Mouse (Mus musculus) olfactory bulb, adult 2 months (tissue): ENCODE measurements at regions not wholly inside any gene's neighbourhood (a gene's known extent, or its start where the extent isn't known, plus 50 kb on each side); places are given as distances from the start of the nearest gene placed in this dataset.

Source experiments
- H3K27ac ChIP-seq: fragments of 200-500 bp; 2 replicates; pipeline ENCODE4 v1.5.1; 2012; ENCODE audit warnings: low read depth, low read length; ENCODE audit not compliant: insufficient read depth
- H3K4me1 ChIP-seq: fragments of 200-500 bp; 2 replicates; pipeline ENCODE4 v1.6.1; 2012; ENCODE audit warnings: low read length; ENCODE audit not compliant: control insufficient read depth, insufficient read depth
- H3K4me3 ChIP-seq: fragments of 200-500 bp; 2 replicates; pipeline ENCODE4 v1.5.1; 2012; ENCODE audit warnings: mild to moderate bottlenecking, low read depth, low read length, moderate library complexity; ENCODE audit not compliant: insufficient read depth
- CTCF ChIP-seq: fragments of 200-500 bp; IDR thresholded peaks from 2 replicates; pipeline ENCODE4 v1.5.1; 2012; ENCODE audit warnings: low read depth, mild to moderate bottlenecking, low read length, moderate library complexity; ENCODE audit not compliant: insufficient read depth
- POLR2A ChIP-seq: fragments of 200-500 bp; IDR thresholded peaks from 2 replicates; pipeline ENCODE4 v1.6.1; 2012; ENCODE audit warnings: mild to moderate bottlenecking, low read depth, low read length, moderate library complexity; ENCODE audit not compliant: insufficient read depth
- WGBS: fragments of 180-500 bp; shearing (Covaris S2); methylation state at CpG from one replicate; pipeline ENCODE4 v1.1.7; 2018; 5-methylcytosine and 5-hydroxymethylcytosine counted together

DNA sequence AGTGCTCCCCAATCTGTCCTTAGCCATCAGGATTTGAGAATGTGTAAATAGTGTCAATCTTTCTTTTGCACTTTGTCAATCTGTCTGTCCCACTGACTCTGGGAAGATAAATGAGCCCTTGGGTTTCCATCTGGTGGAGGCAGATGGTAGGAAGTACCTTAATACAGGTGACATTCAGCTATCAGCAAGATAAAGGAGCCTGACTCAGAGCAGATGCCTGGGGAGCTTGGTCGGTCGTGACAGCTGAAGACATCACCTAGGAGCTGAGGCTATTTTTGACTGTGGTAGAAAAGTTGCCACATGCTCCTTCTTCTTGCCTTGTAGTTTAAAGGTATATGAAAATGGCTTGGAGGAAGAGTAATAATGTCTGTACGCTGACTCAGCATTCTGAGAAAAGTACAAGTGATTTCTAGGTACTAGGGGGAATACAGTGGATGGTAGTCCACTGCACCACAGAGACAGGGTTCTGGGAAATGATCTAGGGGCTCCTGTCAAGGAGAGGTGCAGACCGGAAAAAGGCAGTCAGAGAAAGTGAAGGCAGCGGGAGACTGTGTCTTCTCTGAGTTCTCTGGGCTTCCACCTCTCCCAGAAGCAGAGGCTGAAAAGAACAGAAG is 80.0 kb downstream of the Gm10260 start:
- H3K27ac ChIP-seq, result no peak overlapping the region
- H3K4me3 ChIP-seq, result no peak overlapping the region
- no peaks in the 10 kb centered on the region for H3K4me1 ChIP-seq
- TF ChIP-seq CTCF (no peak), POLR2A (no peak)
- 90% methylated on average over 5 of the region's 5 CpGs for WGBS

DNA sequence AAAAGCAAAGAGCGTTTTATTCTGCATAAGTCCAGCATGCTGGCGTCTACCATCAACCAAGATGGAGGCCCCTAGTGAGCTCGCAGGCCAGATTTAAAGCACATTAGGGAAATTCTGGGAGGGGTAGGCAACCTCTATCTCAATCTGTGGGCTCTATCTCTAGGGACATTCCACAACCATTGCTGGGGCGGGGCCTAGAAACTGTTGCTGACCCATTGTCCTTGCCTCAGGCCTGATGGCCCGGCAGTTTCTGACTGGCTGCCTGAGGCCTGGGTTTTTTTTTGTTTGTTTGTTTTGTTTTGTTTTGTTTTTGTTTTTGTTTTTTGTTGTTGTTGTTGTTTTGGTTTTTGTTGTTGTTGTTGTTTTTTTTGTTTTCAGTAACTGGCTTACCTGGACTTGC is 81.4 kb downstream of the Gm10260 start:
- TF ChIP-seq CTCF (no peak), POLR2A (no peak)
- Histone ChIP-seq H3K4me3 (no peak overlapping the region), H3K4me1 (no peaks in the 10 kb centered on the region), H3K27ac (no peak overlapping the region)
- 98% methylated on average over 5 of the region's 5 CpGs for WGBS

DNA sequence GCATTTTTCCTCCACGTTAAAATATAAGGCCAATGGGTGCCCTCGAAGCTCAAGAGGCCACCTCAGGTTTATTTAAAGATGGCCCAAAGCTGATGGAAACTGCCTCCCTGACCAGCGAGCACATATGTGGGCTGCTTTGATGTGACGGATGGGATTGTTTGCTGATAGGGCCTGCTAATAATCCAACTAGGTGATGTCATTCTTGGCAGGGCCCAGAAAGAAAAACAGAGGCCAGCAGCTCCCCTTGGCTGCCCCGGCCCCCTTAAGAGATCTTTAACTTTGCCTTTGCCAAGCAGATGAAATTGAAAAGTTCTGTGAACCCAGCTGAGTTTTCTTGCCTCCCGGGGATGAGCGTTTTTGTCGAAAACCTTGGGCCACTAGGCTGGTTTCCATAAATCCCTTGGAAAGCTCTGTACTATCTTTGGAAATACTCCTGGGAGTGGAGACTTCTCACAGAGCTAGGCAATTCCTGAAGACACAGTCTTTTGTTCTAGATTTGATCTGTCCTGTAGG is 83.8 kb downstream of the Gm10260 start:
- Histone ChIP-seq H3K4me3 (no peak overlapping the region), H3K4me1 (0 out of 2 replicates have a peak, but pooled peaks cover 3% of the 10 kb centered on the region), H3K27ac (no peak overlapping the region)
- WGBS, result 59% methylated on average over 8 of the region's 8 CpGs
- TF ChIP-seq POLR2A (no peak), CTCF (no peak)

DNA sequence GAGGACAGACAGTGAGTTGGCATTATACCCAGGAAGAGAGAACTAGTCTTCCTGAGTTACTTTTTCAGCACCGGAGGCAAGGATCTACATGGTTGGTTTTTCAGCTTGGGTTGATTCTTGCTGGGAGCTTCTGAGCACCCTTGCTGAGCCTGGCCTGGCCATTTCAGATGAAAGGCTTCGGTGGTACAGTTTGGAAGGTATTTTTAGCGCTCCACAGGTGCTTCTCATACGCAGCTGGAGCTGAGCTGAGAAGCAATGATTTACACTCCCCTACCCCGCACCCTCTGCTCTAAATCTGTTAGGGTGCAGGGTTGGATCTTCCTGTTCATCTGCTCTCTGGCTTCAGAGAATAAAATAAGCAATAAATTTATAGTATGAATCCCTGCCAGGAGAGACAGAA is 87.3 kb downstream of the Gm10260 start:
- TF ChIP-seq POLR2A, result no peak
- no peak for TF ChIP-seq CTCF
- WGBS, result 80% methylated on average over 5 of the region's 5 CpGs
- Histone ChIP-seq H3K4me1 (0 out of 2 replicates have a peak, but pooled peaks cover 3% of the 10 kb centered on the region), H3K4me3 (no peak overlapping the region), H3K27ac (no peak overlapping the region)

DNA sequence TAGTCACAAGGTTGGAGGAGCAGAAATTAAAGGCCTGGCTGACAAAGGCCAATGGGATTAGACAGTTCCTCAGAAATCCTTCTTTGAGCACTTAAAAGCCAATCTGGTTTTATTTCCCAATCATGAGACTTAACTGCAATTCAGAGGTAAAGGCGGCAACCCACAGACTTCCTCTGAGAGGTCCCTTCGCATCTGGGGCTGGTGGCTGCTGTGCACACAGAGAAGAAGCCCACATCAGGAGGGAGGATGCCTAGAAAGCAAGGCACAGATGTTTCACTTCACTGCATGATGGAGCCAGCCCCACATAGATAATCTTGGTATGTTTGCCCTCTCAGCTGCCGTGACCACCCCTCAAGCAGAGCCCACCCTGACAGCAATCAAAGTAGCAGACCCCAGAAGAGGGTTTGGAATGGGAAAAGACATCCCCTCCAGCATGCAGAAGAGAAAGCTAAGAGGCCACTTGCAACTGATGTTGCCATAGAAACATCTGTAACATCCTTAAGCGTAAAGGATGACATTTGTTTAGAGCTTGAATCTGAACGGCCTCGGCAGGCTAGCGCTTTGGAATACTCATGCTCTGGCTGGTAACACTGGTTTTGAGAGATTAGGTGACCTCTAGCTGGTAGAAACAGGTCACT is 88.3 kb downstream of the Gm10260 start:
- 73% methylated on average over 7 of the region's 7 CpGs for WGBS
- no peak overlapping the region for H3K27ac ChIP-seq
- no peak for TF ChIP-seq CTCF
- TF ChIP-seq POLR2A, result no peak

DNA sequence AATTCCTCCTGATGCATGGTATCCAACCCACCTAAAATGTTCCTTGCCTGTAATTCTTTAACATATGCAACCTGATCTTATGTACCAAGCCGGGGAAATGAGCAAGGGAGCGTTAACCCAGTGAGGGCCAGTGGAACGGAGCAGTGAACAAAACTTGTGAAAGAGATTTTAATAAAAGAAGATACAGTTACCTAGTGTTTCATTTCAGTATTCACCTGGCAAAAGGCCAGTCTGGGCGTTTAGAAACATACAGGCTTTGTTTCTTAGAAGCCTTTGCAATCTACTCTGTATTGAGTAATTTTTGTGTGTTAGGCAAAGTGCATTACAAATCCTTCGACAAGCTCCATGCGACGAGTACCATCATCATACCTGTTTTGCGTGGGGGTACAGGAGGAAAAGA is 91.1 kb downstream of the Gm10260 start:
- WGBS, result 74% methylated on average over 8 of the region's 8 CpGs
- TF ChIP-seq POLR2A, result no peak
- no peak for TF ChIP-seq CTCF
- H3K27ac ChIP-seq, result no peak overlapping the region
- 0 out of 2 replicates have a peak, but pooled peaks cover 3% of the 10 kb centered on the region for H3K4me1 ChIP-seq
- no peak overlapping the region for H3K4me3 ChIP-seq

More for the DNA sequence above, 88.3 kb downstream of the Gm10260 start:
- H3K4me3 ChIP-seq, result no peak overlapping the region
- H3K4me1 ChIP-seq, result 0 out of 2 replicates have a peak, but pooled peaks cover 3% of the 10 kb centered on the region

DNA sequence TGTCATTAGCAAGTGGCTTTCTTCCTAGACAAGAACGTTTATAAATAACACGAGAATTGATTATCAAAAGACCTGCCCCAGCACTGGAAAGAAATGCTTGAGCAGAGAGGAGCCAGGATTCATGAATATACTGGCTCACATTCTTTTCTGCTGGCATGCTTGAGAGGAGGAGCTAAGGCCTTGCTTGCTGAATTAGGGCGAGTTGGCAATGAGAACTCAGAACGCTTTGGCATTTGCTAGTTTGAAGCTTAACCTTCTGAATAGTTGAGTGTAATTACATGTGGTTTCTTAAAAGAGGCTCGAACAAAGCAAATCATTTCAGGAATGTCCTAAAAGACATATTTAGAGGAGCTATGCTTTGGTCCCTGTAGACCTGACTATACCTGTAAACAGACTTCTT is 91.5 kb downstream of the Gm10260 start:
- Histone ChIP-seq H3K27ac (no peak overlapping the region), H3K4me3 (no peak overlapping the region), H3K4me1 (0 out of 2 replicates have a peak, but pooled peaks cover 3% of the 10 kb centered on the region)
- WGBS, result 47% methylated on average over 5 of the region's 5 CpGs
- no peak for TF ChIP-seq POLR2A
- no peak for TF ChIP-seq CTCF

DNA sequence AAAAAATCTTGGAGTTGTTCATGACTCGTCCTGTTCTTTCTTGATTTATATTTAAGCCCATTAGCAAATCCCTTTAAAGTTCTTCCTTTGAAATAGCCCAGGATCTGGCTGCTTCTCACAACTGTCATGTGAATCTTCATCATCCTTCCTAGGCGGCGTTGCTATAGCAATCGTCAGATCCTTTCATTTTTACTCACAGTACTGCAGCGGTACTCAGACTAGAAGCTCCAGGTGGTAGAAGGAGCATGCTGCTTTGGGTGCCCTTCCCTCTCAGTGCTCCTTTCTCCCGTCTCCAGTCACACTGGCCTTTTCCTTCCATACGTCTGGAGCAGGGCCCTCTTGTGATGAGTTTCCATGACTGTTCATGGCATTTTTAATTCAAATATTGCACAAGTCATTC is 93.1 kb downstream of the Gm10260 start:
- Histone ChIP-seq H3K27ac (no peak overlapping the region), H3K4me3 (no peak overlapping the region), H3K4me1 (0 out of 2 replicates have a peak, but pooled peaks cover 3% of the 10 kb centered on the region)
- TF ChIP-seq POLR2A (no peak), CTCF (no peak)
- 97% methylated on average over 7 of the region's 7 CpGs for WGBS

DNA sequence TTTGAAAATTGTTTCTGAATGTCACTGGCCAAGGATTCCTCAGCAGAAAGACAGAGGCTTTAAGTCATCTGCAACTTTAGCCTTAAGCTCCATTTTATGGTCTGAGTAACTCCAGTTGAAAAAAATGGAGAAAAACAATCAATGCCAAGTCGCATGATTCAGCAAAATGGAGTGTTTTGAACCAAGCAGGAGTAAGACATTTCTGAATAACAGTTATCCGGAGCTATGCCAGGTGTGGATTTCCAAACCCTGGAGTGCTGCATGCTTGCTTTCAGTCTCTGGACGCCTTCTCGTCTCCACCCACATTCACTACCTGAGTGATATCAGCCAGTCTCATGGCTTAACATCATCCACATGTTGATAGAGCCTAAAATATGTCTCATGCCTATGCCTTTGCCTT is 93.7 kb downstream of the Gm10260 start:
- Histone ChIP-seq H3K27ac (no peak overlapping the region), H3K4me3 (no peak overlapping the region), H3K4me1 (no peaks in the 10 kb centered on the region)
- WGBS, result 88% methylated on average over 4 of the region's 4 CpGs
- no peak for TF ChIP-seq POLR2A
- no peak for TF ChIP-seq CTCF
